Mouse (Mus musculus) liver, embryonic 14.5 days (tissue): ENCODE measurements at regions not wholly inside any gene's neighbourhood (a gene's known extent, or its start where the extent isn't known, plus 50 kb on each side); places are given as distances from the start of the nearest gene placed in this dataset.

Experiments
- ATAC-seq: fragments of 200-750 bp; cut with Nextera tagmentation; 2 replicates; pipeline ENCODE4 v1.8.0; 2017; ENCODE audit warnings: moderate number of reproducible peaks, mild to moderate bottlenecking, moderate library complexity; ENCODE audit not compliant: insufficient read depth
- DNase-seq, 3 experiments: peaks; one replicate each; pipeline ENCODE4 v3.0.0-alpha.2; 2012 to 2013; ENCODE audit warnings: low read depth in 3 of 3, low spot score in 3 of 3
- H3K27ac ChIP-seq: fragments of 300-500 bp; sonication (generic); 2 replicates; pipeline ENCODE4 v1.5.1; 2014; ENCODE audit warnings: moderate library complexity, mild to moderate bottlenecking, control low read depth, inconsistent platforms
- H3K27me3 ChIP-seq: fragments of 300-500 bp; sonication (generic); 2 replicates; pipeline ENCODE4 v1.6.1; 2014; ENCODE audit warnings: mild to moderate bottlenecking, low read length, moderate library complexity; ENCODE audit not compliant: control insufficient read depth, insufficient read depth
- H3K36me3 ChIP-seq: fragments of 300-500 bp; sonication (generic); replicated peaks from 2 replicates; pipeline ENCODE4 v1.6.1; 2014; ENCODE audit warnings: low read depth; ENCODE audit not compliant: control insufficient read depth, insufficient read depth
- H3K4me1 ChIP-seq, 2 experiments: fragments of 200-500 bp in 1 of 2; fragments of 300-500 bp in 1 of 2; sonication (generic) in 1 of 2; replicated peaks; 2 replicates each; pipeline ENCODE4 v1.6.1; 2012 to 2014; ENCODE audit warnings: antibody characterized with exemption in 1 of 2, inconsistent platforms in 1 of 2, low read length in 1 of 2; ENCODE audit not compliant: control insufficient read depth in 2 of 2, insufficient read depth in 2 of 2
- H3K4me2 ChIP-seq: fragments of 300-500 bp; sonication (generic); 2 replicates; pipeline ENCODE4 v1.6.1; 2014; ENCODE audit warnings: low read depth, mild to moderate bottlenecking, control low read depth, moderate library complexity
- H3K4me3 ChIP-seq, 2 experiments: fragments of 200-500 bp in 1 of 2; fragments of 300-500 bp in 1 of 2; sonication (generic) in 1 of 2; 2 replicates each; pipeline ENCODE4 v1.5.1; 2012 to 2014; ENCODE audit warnings: low read depth in 2 of 2, low read length in 2 of 2, mild to moderate bottlenecking in 2 of 2, control low read depth in 1 of 2, inconsistent platforms in 1 of 2, moderate library complexity in 1 of 2; ENCODE audit not compliant: insufficient read depth in 1 of 2
- H3K9ac ChIP-seq: fragments of 300-500 bp; sonication (generic); replicated peaks from 2 replicates; pipeline ENCODE4 v1.6.1; 2014; ENCODE audit warnings: mild to moderate bottlenecking, control low read depth, moderate library complexity
- H3K9me3 ChIP-seq: fragments of 300-500 bp; sonication (generic); 2 replicates; pipeline ENCODE4 v1.6.1; 2016; ENCODE audit warnings: low read length, mixed read lengths; ENCODE audit not compliant: control insufficient read depth
- CTCF ChIP-seq: IDR thresholded peaks from 2 replicates; pipeline ENCODE4 v1.5.1; 2016; ENCODE audit warnings: antibody characterized with exemption, low read depth, control low read depth
- EP300 ChIP-seq: IDR thresholded peaks from 2 replicates; pipeline ENCODE4 v1.6.1; 2016; ENCODE audit warnings: antibody characterized with exemption, low read depth
- WGBS: fragments of 180-500 bp; shearing (Covaris S2); extraction: QIAGEN DNeasy Blood & Tissue Kit; methylation state at CpG from one replicate; pipeline ENCODE4 v1.1.7; 2014; ENCODE audit not compliant: insufficient replicate concordance; 5-methylcytosine and 5-hydroxymethylcytosine counted together

- Histone ChIP-seq H3K4me1 (peaks cover 3 to 28% of the 10 kb centered on the region in 2 experiments; a peak in 3 of 4 replicates), H3K4me3 (no peak overlapping the region), H3K9ac (no peak overlapping the region), H3K4me2 (no peak overlapping the region), H3K27ac (no peak overlapping the region), H3K9me3 (no peaks in the 10 kb centered on the region), H3K27me3 (no peaks in the 10 kb centered on the region), H3K36me3 (no peaks in the 10 kb centered on the region)
- WGBS: 66% methylated on average over 6 of the region's 6 CpGs
- DNase-seq (no peak), ATAC-seq (no peak)
- no peak for TF ChIP-seq CTCF
- no peak for TF ChIP-seq EP300
Observed at GRCm38 (mm10) chr8:126657546-126657945, 63.8 kb upstream of the Irf2bp2 start.

GRCm38 (mm10) chr8:126656554-126657260 is 62.9 kb upstream of the Irf2bp2 start:
- ATAC-seq (no peak), DNase-seq (no peak)
- Histone ChIP-seq H3K4me1 (peaks cover 3 to 20% of the 10 kb centered on the region in 2 experiments; a peak in 3 of 4 replicates), H3K9ac (no peak overlapping the region), H3K4me2 (no peak overlapping the region), H3K36me3 (no peaks in the 10 kb centered on the region), H3K9me3 (no peaks in the 10 kb centered on the region), H3K27me3 (no peaks in the 10 kb centered on the region), H3K27ac (no peak overlapping the region), H3K4me3 (no peak overlapping the region)
- TF ChIP-seq CTCF (no peak), EP300 (no peak)
- WGBS: 63% methylated on average over 10 of the region's 10 CpGs

GRCm38 (mm10) chr8:126655565-126655964 is 61.8 kb upstream of the Irf2bp2 start:
- Histone ChIP-seq H3K4me2 (no peak overlapping the region), H3K27ac (no peak overlapping the region), H3K9ac (no peak overlapping the region), H3K9me3 (no peaks in the 10 kb centered on the region), H3K36me3 (no peaks in the 10 kb centered on the region), H3K27me3 (no peaks in the 10 kb centered on the region), H3K4me3 (no peak overlapping the region), H3K4me1 (peaks cover 1 to 10% of the 10 kb centered on the region in 2 experiments; a peak in 3 of 4 replicates)
- no peak for DNase-seq
- ATAC-seq: no peak
- TF ChIP-seq CTCF (no peak), EP300 (no peak)
- whole genome bisulfite sequencing: 27% methylated on average over 2 of the region's 2 CpGs

GRCm38 (mm10) chr8:126654353-126654752 is 60.6 kb upstream of the Irf2bp2 start:
- 74% methylated on average over 7 of the region's 7 CpGs for WGBS
- H3K4me1 ChIP-seq: peaks cover 0 to under 1% of the 10 kb centered on the region in 2 experiments; a peak in 1 of 4 replicates
- H3K27ac ChIP-seq: no peak overlapping the region
- H3K4me2 ChIP-seq: no peak overlapping the region
- ATAC-seq (no peak), DNase-seq (no peak)
- H3K9me3 ChIP-seq: no peaks in the 10 kb centered on the region
- no peak for TF ChIP-seq EP300
- no peak for TF ChIP-seq CTCF
- H3K9ac ChIP-seq: no peak overlapping the region
- no peaks in the 10 kb centered on the region for H3K36me3 ChIP-seq
- H3K4me3 ChIP-seq: no peak overlapping the region
- no peaks in the 10 kb centered on the region for H3K27me3 ChIP-seq

- H3K4me2 ChIP-seq: no peak overlapping the region
- H3K27ac ChIP-seq: no peak overlapping the region
- H3K36me3 ChIP-seq: no peaks in the 10 kb centered on the region
- no peaks in the 10 kb centered on the region for H3K9me3 ChIP-seq
- no peak for ATAC-seq
- TF ChIP-seq EP300 (no peak), CTCF (no peak)
- no peak overlapping the region for H3K9ac ChIP-seq
- no peak overlapping the region for H3K4me3 ChIP-seq
- no peaks in the 10 kb centered on the region for H3K27me3 ChIP-seq
- peaks cover 0 to 4% of the 10 kb centered on the region in 2 experiments; a peak in 2 of 4 replicates for H3K4me1 ChIP-seq
- 35% methylated on average over 5 of the region's 5 CpGs for WGBS
- DNase-seq: no peak
Observed at GRCm38 (mm10) chr8:126652151-126652550, 58.4 kb upstream of the Irf2bp2 start.
